Mouse (Mus musculus): ENCODE results near the gene Lnpep. TPM values are rescaled to one million over a fixed set of nuclear protein-coding genes. Genes with fewer than 3 reads are reported as not detected.
"Not testable (repeated sequence)": the region's sequence is repeated elsewhere in the genome, so short reads cannot be mapped to it uniquely, and the experiment has no call there.

The Lnpep gene
- total RNA-seq (2014; fragmentation: Nextera tagmentation) = 42.2 and 46.3 TPM in 2 replicates
- total RNA-seq (2017) = 51.6 and 52.2 TPM in 2 replicates

DNA sequence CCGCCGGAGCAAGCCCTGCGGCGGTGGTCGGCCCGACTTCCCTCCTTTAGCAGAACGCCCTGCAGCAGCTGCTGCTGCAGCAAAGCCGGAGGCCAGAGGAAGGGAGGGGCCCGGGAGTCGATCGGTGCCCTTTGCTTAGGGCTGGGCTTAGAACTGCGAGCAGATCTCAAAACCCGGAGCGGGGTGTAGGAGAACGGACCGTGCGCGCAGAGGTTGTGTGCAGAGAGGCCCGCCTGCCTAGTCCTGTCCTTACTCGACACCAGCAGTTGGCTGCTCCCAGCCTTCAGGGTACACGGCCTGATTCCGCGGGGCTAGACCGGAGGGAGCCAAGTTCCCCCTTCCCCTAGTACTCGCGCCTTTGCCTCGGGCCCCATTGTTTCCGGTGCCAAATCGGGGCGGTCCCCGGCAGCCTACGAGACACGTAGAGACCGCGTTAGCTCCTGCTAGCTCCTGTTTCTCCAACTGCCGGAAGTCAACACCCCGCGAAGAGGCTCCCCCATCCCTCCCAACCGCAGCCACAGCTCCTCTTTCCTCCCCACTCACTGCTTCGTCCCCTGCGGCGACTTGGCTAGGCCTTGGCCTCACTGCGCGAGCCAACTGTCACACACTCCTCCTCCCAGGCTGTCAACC lies at the start of gene Lnpep:
Gene Lnpep, minus strand, starts transcription at position 94 of the 630 bp plus-strand sequence.
- ATAC-seq (replicated peaks; ENCODE audit: poor library complexity, severe bottlenecking) = peak; percentile 71

DNA sequence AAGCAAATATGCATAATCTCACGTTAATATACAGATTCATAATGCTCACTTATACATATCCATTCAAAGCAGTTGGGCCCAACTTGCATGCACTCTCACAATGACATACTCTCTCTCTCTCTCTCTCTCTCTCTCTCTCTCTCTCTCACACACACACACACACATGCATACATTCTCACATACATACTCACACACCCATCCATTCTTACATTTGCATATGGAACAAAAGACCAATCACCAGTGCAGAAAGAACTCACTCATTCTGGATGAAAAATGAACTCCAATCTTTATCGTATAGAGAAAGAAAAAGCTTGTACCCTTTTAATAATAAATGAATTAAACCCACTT lies 31.0 kb upstream of the Lnpep start:
- no peak for ATAC-seq (replicated peaks; ENCODE audit: poor library complexity, severe bottlenecking)

DNA sequence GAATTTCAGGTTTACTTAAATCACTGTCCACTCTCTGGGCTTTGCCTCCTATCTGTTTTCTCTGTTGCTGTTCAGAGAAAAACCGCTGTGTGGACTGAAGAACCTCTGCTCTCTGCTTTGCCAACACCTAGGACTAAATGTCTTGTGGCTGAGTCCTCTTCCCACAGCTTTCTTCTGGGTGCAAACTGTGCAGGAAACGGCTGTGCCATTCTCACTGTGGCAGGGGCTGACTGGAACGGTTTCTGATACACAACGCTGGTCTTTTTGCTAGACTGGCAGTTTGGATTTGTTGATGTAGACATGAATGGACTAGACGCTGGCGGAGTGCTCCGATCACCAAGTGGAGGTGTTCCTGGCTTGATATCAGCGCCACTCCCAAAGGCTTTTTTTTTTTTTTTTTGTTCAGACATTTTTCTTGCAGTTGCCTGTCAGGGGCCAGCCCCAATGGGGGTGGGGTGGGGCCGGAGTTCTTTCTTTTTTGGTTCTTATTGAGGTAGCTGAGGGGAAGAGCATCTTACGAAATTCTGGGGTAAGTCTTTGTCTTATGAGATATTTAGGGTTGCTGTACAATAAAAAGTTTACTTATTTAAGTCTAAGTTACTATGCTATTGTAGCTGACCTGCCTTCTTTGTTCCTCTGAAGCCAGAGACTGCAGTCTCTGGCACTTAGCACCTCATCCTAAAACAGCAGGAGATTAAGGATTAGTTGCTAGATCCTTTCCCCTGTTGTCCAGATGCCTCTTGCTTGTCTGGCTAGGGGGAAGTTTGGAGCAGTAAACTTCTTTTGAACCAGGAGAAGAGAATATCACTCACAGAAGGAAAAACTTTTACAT lies 30.4 kb upstream of the Lnpep start:
- ATAC-seq (replicated peaks; ENCODE audit: poor library complexity, severe bottlenecking) = peak; percentile 55

DNA sequence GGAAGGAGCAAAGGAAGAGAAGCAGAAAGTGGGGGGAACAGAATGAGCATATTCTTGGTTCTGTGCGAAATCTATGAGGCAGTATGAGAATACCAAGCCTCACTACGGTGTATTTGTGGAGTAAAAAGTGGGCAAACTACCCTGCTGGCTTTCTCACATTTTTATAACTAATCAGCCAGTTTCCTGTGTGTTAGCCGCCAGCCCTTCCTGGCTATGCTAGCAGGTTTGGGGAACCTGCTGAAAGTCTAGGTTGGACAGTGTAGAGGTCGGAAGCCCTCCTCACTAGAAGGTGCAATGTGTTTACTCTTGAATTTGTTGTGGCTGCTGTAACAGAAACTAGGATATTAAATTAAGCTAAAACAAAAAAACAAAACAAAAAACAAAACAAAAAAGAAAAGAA lies 27.7 kb upstream of the Lnpep start:
- 0 out of 2 replicates have a peak, but pooled peaks have one; percentile 30 for ATAC-seq (replicated peaks; ENCODE audit: poor library complexity, severe bottlenecking)

DNA sequence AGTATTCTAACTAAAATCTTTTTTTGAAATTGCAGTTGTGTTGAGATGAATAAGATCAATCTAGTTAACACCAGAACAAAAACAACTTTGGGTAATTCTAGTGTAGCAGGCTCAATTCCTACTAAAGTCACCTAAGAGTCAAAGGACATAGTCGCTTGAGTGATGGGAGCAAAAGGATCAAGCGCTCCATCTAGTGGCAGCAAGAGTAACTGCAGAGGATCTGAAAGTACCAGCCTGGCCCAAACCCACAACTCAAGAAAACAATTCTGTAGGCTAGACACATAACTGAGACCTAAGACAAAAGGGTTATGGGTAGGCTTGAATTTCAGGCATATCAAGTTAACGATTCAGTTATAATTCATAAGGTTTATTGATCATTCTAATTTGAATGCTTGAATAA lies 20.9 kb upstream of the Lnpep start:
- peak; percentile 99 for ATAC-seq (replicated peaks; ENCODE audit: poor library complexity, severe bottlenecking)

DNA sequence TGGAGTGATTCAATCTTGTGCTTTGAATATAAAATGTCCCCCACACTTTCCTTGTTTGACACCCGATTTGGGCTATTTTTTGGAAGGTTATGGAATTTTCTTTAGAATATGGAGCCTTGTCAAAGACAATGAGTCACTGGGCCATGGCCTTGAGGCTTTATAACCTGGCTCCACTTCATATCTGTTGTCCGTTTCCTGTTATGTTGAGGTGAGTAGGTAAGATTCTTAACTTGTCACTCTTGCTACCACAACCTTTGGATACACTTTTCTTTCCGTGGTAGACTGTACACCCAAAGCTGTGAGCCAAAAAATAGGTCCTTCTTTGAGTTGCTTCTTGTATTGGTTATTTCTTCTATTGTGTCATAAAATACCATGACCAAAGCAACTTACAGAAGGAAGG lies 12.5 kb upstream of the Lnpep start:
- ATAC-seq (replicated peaks; ENCODE audit: poor library complexity, severe bottlenecking) = no peak

DNA sequence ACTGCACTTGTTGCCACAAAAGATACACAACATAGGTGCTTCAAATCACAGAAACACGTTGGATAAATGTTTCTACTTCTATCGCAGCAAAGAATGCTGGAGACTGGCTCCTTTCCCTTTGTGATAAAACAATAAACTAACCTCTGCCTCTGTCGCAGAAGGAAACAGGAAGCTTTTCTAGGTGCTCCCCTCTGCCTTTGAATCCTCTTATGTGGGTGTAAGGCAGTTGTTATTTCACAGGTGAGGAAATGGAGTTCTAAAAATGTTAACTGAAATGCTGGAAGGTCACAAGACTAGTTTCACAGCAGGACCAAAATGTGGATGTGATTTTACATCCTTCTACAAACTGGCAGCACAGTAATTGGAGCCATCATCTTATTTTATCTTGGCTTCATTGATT lies 11.3 kb upstream of the Lnpep start:
- ATAC-seq (replicated peaks; ENCODE audit: poor library complexity, severe bottlenecking) = no peak

DNA sequence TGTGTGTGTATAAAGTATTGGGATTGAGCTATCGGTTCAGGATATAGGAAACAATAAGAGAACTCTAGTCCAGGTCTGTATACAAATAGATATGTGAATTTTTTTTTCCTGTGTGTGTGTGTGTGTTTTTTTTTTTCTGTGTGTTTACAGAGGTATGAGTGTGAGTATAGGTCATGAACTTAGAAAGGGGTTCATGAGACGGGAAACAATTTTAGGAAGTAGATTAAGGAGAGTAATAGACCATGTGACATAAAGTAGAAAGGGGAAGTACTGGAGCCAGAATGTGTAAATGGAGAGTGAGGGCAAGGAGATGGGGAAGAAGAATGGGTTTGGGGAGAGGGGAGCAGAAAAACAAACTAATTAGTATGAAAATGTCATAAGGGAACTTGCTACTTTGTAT lies 9.2 kb upstream of the Lnpep start:
- peak; percentile 100 for ATAC-seq (replicated peaks; ENCODE audit: poor library complexity, severe bottlenecking)

DNA sequence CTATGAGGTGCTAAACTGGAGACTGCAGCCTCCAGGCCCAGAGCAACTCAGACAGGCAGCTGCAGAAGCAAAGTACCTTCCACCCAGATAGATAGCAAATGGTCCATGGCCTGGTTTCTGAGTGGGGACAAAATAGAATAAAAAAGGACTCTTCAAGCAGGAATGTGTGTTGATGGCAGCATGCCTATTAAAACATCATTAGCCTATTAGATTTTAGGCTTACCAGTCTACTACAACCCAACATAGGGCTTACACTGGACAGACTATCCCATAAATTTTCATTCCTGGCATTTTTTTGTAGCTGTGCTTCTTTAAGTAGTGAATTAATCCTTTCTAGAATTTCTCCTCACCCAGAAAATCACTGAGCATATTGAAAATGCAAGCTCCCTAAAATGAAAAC lies 7.1 kb upstream of the Lnpep start:
- ATAC-seq (replicated peaks; ENCODE audit: poor library complexity, severe bottlenecking) = no peak

DNA sequence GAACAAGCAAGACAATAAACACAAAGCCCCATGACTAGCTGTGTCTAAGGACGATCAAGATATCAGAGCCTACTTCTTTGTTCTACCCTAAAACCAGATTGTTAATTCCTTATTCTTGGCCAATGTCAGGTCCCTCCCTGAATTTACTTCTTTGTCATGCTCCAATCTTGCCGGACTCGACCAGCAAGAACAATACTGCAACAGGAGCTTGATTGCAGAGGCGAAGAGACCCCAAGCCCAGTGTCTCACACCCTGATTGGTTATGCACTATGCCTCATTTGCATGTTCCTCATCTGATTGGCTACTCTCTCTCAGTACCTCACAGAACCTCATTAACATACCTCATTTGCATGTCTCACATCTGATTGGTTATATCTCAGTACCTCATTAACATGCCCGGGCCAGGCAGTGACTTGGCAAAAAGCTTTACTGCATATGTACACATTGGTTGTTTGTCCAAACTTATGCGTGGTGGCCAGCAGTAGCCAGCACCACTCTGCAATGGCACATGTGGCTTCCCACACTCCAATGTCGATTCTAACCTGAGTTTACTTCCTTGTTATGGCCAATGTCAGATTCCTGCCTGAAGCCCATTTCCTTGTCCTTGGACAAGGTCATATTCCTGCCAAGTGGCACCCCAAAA lies 3.5 kb upstream of the Lnpep start:
- ATAC-seq (replicated peaks; ENCODE audit: poor library complexity, severe bottlenecking) = not testable (repeated sequence)

DNA sequence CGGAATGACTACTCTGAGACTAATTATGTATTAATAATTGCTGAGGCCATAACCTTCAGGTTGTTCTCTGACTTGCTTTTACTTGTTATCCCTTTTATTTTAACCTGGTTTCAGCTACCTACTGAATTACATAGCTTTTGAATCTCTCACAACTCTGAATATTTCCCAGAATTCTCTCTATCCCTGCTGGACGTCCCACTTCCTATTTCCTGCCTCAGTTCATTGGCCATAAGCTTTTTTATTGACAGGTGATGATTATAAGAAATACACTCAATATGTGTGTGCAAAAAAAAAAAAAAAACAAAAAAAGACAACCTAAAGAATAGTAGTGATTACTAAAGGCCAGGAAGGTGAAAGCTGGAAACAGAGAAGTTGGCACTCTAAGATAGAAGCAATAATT lies 2.7 kb upstream of the Lnpep start:
- no peak for ATAC-seq (replicated peaks; ENCODE audit: poor library complexity, severe bottlenecking)

DNA sequence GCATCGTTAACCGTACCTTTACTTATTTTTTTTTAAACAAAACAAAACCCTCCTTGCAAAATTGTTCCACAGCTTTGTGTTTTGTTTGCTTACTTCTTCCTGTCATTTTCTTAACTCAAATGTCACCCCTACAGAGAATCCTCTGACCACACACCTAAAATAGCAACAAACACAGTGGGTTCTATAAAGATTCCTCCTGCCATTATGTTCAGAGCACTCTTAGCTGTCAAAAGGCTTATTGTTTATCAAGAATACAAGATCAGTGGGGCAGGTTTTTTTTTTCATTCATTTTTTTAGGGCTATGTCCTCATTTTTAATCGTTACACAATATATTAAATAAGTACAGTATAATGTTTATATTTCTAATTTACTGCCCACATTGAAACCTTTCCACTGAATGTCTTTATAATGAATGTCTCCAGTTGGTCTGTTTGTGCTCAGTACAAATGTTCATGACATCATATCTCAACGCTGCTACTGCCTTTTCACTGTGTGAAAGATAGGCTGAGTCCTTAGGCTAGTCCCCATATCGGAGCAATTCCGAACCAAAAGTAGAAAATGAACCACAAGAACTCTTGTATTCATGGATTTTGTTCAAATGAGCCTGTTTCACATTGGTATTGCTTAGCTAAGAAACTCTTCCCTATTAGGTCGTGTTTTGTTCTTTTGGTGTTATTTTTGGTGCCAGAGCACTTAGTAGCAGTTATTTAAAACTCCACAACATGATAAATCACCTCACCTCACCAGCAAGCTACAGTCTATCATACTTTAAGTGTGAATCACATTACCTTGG lies 1.2 kb upstream of the Lnpep start:
- no peak for ATAC-seq (replicated peaks; ENCODE audit: poor library complexity, severe bottlenecking)

DNA sequence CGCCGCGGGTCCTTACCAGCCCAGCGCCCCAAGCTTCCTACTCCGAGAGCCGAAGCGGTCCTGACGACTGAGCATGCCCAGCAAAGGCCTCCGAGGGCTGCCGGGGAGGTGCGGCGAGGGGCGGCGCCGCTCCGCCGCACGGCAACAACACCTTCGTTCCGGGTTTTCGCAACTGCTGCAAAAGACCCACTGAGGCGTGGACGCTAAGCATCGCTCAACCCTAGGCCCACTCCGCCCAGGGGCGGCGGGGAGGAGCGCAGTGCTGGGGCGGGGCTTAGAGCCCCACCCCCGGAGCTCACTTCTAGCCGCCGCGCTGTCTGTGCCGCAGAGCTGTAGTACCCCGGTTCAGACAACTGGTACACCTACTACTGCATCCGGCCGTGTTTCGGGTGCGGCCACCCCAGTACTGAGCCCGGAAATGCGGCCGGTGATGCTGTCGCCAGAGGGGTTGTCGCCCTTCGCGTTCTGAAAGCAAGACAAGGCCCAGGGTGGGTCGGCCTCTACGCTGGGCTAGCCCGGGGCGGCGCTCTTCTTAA lies 361 bp downstream of the Lnpep start:
- ATAC-seq (replicated peaks; ENCODE audit: poor library complexity, severe bottlenecking) = peak; percentile 73

DNA sequence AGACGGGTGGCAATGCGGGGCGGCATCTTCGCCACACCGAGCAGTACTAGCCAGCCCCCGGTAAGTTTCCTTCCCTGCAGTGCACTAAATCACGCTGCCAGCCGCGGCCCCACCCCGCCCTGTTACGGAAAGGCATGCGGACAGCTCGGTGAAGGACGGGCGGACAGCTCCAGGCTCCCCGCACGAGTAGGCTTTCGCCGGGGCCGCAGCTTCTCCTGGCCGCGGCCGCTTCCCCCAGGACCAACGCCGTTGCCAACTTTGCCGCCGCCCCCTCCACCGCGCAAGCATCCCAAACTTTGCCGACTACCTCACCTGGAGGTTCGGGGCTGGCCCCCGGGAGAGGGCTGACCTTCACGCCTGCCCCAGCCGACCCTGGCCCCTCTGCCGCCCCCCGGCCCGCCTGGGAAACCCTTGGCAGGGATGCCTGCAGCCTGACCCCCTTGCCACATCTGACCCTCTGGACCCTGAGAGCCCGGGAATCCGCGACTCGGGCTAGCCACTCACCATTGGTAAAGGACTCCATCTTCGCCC lies 895 bp downstream of the Lnpep start:
- peak; percentile 13 for ATAC-seq (replicated peaks; ENCODE audit: poor library complexity, severe bottlenecking)

DNA sequence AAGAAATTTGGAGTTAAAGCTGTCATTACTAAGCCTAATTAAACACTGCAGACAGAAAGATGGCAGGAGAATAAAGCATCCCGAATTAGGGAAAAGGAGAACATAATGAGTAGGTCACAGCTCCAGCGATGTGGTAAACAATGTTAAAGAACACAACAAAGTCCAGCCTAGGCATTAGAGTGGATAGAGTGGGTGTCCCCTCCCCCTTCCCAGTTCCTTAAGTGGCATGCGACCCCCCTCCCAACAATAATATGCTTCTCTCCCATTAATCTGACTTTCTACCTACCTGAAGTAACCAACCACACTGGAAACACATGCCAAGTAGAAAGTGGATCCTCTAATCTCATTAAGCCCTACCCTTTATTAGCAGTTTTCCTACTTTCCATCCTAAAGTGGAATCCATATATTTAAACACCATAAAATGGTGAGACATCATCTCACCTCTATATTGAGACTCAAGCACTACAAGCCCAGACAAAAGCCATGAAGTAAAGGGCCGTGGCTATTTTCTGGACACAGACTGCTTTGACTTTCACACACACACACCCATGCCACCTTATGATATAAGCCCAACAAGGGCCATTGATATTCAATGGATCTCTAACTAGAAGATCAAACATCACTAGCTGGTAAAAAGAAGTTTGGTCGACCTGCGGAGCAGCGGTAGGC lies 1.5 kb downstream of the Lnpep start:
- ATAC-seq (replicated peaks; ENCODE audit: poor library complexity, severe bottlenecking) = no peak

DNA sequence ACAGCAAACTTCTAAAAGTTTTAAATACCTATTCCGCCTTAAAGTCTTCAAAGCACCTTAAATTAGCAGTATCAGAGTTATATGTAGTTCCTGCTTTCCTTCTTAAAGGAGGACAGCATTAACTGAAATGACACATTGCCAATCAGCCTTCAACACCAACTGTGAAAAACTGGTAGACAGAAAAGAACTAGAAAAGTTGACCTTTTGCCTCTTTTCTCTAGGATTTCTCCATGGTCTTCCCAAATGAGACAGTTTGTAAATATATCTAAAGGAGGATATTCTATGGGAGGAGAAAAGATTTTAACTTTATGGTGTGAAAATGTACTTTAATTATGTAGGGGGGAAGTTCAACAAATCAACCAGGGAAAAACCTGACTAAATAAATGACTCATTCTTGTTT lies 2.3 kb downstream of the Lnpep start:
- no peak for ATAC-seq (replicated peaks; ENCODE audit: poor library complexity, severe bottlenecking)

DNA sequence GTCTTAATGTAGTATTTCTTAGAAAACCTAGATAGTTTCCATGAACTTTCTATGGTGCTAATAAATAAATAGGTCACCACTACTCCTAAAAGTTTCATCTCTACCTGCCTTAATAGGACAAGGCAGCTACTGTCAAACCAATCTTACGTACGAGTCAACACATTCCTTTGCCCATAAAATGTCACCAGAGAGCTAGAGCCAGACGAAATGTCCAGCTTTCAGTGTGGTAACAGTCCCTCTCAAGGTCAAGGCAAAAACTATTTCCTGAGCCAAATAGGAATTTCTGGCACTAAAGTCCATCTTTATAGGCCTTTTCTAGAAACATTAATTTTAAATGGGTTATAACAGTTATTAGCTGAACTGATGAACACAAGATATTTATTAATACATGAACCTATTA lies 3.3 kb downstream of the Lnpep start:
- no peak for ATAC-seq (replicated peaks; ENCODE audit: poor library complexity, severe bottlenecking)

DNA sequence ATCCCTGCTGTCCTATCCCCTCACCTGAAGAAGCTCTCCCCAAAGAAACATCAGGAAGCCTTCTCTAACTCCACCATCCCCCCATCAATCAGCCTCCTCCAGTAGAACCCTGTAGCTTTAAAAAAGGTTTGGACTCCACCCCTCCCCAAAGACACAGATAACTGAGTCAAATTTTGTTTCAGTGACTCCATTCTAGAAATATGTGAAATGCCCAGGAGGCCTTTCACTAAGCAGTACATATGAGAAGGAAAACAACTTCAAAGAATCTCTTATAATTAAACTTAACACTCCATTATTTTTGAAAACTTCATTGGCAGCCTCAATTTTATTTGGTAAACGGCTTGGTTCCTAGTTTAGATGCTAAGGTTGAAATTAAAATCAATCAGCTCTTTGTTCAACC lies 6.4 kb downstream of the Lnpep start:
- no peak for ATAC-seq (replicated peaks; ENCODE audit: poor library complexity, severe bottlenecking)

DNA sequence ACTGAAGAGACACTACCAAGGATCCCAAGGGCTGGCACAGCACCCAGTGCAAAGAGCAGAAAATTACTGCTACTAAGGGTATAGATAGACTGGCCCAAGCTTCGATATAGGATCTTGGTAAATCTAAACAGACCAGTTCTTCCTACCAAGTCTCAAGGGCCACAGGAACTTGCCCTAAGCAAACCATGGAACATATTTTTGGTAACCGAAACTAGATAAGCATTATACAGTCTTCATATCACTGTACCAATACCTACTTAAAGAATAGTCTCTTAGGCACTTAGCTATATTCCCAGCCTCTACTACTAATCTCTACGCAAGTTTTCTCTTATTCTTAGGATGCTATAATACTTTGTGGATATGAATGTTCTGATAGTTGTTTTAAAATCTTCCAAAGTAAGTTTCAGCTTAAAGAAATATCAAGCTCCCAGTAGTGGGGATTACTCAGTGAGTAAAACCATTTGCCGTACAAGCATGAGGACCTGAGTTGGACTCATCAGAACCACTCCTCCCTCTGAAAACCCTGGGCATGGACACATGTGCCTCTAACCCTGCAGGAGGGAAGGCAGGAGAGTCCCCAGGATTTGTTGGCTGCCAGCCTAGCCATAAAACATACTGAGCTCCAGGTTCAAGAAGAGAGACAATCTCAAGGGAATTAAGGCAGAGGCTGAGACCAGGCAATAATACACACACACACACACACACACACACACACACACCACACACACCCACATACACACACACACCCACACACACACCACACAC lies 7.2 kb downstream of the Lnpep start:
- no peak for ATAC-seq (replicated peaks; ENCODE audit: poor library complexity, severe bottlenecking)
